Mouse (Mus musculus) Patski (cell line): ENCODE data around the gene D430042O09Rik. TPM values are rescaled to one million over a fixed set of nuclear protein-coding genes. Genes with fewer than 3 reads are reported as not detected.

Experiments used
- ATAC-seq: fragments of 100-300 bp; one replicate; pipeline ENCODE4 v1.8.0; 2021
- CTCF ChIA-PET: fragments of 350-600 bp; sonication (Branson Sonifier 250); formaldehyde crosslinking; loops from one replicate; lab custom pipeline; 2022; ENCODE audit warnings: inconsistent platforms; lab: Charles Lee
- POLR2A ChIA-PET: fragments of 350-600 bp; sonication (Branson Sonifier 250); formaldehyde crosslinking; loops from one replicate; lab custom pipeline; 2022; ENCODE audit warnings: antibody characterized with exemption, inconsistent platforms; lab: Charles Lee
- DNase-seq: peaks from one replicate; pipeline ENCODE4 v3.0.0-alpha.2; 2011; ENCODE audit warnings: low read depth, low spot score
- H3K27me3 ChIP-seq: fragments of 371-371 bp; one replicate; pipeline ENCODE4 v1.5.1; 2021
- CTCF ChIP-seq: fragments of 100-300 bp; IDR thresholded peaks from one replicate; pipeline ENCODE4 v1.5.1; 2021
- in situ Hi-C: fragments of 300-500 bp; cut with MboI; formaldehyde crosslinking; loops from 3 replicates; pipeline ENCODE4 v1.11.1; 2018; ENCODE audit warnings: low pct_unique_long_range_greater_than_20kb, mixed read lengths
- polyA plus RNA-seq: library from polyadenylated mRNA; unstranded; gene quantifications from one replicate; pipeline ENCODE4 v1.2.3, GENCODE M21; 2021

Gene D430042O09Rik
- polyA plus RNA-seq, 1 experiment from 2014 or later, result 11.6 TPM

DNA sequence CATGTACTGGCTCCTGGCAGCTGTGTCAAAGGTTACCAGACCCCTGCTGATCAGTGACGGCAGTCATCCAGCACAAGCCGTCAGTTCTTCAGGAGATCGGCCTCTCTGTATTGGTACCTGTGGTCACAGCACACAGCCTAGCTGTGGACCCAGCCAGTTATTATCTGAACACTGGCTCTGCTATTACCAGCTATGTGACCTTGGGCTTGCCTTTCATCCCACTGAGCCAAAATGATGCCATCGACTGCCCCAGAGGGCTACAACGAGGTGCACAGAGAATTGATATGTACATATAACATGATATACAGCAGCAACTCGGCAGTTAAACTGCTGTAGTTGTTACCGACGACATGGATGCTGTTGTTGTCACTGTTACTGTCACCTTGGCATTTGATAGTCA lies 82.4 kb downstream of the D430042O09Rik start:
- no peaks in the 10 kb centered on the region for H3K27me3 ChIP-seq
- in situ Hi-C loops, result no loop called here
- no peak for TF ChIP-seq CTCF
- ATAC-seq (no peak), DNase-seq (no peak)
- ChIA-PET CTCF (interaction anchor here (2.0 kb wide), 1 partner anchor 9 kb away, joined by 4 read pairs; no protein-coding TSS in a partner anchor), POLR2A (no interaction called here)

DNA sequence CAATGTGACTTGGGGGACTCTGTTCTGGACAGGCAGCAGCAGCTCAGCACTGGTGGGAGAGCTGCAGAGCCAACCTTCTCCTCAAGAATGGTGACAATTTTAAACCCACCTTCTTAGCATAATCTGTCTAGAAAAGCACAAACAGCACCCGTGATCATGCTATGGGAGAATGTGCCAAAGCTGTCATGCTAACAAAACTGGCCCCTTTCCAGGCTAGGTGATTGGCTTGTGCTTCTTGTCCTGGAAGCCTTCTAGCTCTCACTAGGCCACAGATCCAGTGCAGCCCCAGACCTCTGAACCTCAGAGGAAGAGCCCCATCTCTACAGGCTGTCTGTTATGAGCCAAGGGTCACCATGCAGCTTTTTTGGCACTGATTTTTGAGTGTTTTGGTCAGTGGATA lies 98.9 kb downstream of the D430042O09Rik start:
- in situ Hi-C loops, result no loop called here
- no peaks in the 10 kb centered on the region for H3K27me3 ChIP-seq
- no peak for DNase-seq
- CTCF ChIA-PET, result no interaction called here
- POLR2A ChIA-PET, result interaction anchor here (0.6 kb wide), 1 partner anchor 56 kb away, joined by 4 read pairs; no protein-coding TSS in a partner anchor
- no peak for TF ChIP-seq CTCF
- no peak for ATAC-seq

DNA sequence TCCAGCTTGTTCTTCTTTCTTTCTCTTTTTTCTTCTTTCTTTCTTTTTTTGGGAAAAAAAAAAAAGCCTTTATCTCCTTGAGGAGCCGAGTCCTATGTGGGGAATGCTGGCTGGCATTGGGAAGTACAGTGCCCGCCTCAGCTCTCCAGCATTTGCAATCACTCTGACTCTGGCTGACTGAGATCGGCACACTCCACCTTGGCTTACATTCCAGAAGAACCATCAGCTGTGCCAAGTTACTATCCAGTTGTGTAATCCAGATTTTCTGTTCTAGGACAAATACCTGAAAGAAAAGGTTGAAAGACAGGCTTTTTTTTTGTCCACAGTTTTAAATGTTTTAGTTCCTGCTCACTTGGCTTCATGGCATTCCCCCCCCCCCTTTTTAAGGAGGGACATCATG lies 100.5 kb downstream of the D430042O09Rik start:
- POLR2A ChIA-PET, result interaction anchor here (0.5 kb wide), 1 partner anchor 10 kb away, joined by 3 read pairs; no protein-coding TSS in a partner anchor
- in situ Hi-C loops, result no loop called here
- ATAC-seq (no peak), DNase-seq (no peak)
- H3K27me3 ChIP-seq, result no peaks in the 10 kb centered on the region
- TF ChIP-seq CTCF, result no peak
- CTCF ChIA-PET, result no interaction called here

DNA sequence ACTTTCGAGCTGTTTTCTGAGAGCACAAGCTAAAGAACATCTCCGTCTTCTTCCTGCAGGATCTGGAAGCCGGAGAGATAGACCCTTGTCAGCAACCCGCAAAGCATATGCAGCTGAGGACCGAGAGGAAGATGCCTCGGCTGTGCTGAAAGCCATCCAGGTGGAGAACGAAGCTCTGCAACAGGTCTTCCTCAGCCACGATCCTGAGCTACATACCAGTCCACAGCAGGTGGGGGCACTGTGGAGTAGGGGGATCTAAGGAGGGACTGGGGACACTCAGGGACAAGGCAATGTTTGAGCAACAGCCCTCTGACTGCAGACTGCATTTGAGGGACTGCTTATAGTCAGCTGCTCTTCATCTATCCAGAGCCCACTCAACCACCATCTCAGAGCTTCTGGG lies 105.0 kb downstream of the D430042O09Rik start:
- ChIA-PET CTCF (interaction anchor here (1.3 kb wide), 1 partner anchor 11 kb away, joined by 3 read pairs; no protein-coding TSS in a partner anchor), POLR2A (interaction anchor here (0.8 kb wide), 1 partner anchor 16 kb away, joined by 3 read pairs; no protein-coding TSS in a partner anchor)
- in situ Hi-C loops, result no loop called here
- H3K27me3 ChIP-seq, result no peaks in the 10 kb centered on the region
- DNase-seq (no peak), ATAC-seq (no peak)
- no peak for TF ChIP-seq CTCF

DNA sequence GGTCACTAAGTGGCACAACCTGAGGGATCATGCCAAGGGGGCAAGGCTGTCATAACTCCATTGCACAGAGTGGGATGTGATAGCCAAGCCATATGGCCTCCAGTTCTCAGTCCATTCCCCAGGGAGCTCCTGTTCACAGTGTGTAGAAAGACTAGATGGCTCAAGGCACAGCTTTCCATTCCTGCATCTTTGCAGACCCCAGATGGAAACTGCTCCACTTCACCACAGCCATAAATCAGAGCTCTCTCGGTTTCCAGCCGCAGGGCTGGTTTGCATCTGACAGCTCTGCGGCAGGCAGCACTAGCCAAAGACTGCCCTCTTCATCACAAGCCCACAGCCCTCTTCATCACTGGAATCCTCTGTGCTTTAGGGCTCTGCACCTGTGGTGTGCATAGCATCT lies 108.0 kb downstream of the D430042O09Rik start:
- ChIA-PET POLR2A (no interaction called here), CTCF (no interaction called here)
- no peaks in the 10 kb centered on the region for H3K27me3 ChIP-seq
- no peak for TF ChIP-seq CTCF
- no peak for DNase-seq
- in situ Hi-C loops, result no loop called here
- ATAC-seq, result no peak

DNA sequence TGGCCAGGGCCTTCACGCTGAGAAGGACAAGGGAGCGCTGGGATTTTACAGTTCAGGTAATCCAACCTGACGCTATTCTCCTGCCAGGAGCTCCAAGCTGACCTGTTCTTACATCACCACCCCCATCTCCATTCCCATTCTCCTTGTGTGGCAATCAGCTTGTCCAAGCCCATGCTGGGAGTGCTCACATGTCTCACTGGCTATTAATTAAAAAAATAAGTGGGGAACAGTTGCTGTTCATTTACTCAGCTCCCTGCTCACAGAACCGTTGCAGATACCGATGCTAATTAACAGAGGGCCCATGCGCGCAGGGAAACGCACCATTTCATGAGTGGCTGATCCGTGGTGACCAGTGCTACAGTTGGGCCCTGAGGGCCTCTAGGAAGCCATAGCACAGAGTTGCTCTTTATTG lies 110.6 kb downstream of the D430042O09Rik start:
- TF ChIP-seq CTCF, result no peak
- ATAC-seq, result peak; percentile 92
- ChIA-PET CTCF (interaction anchor here (1.2 to 1.8 kb wide), 3 partner anchors 12 to 271 kb away, joined by 3 to 6 read pairs (median 5); no protein-coding TSS in a partner anchor), POLR2A (interaction anchor here (0.7 to 1.8 kb wide), 2 partner anchors 10 to 17 kb away, joined by 3 to 4 read pairs; no protein-coding TSS in a partner anchor)
- H3K27me3 ChIP-seq, result no peaks in the 10 kb centered on the region
- peak; percentile 83 for DNase-seq
- in situ Hi-C loops, result no loop called here

DNA sequence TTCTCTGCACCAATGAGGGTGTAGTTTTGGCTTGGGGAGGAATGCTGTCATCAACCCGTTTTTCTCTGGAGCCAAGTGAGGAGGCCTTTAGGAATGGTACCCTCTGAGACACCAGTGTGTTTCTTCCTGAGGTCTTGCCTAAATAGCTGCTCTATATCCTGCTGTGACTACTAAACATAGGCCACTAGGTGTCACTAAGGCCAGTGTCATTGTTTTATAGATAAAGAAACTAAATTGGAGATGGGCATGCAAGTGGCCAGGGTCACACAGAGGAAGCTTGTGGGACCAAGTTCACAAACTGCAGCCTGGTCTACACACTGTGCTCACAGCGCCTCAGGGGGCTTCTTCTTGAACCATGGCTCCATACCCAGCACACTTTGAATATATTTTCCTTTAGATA lies 112.5 kb downstream of the D430042O09Rik start:
- CTCF ChIA-PET, result interaction anchor here (1.9 to 2.2 kb wide), 2 partner anchors 9 to 11 kb away, joined by 5 to 9 read pairs; no protein-coding TSS in a partner anchor
- POLR2A ChIA-PET, result no interaction called here
- in situ Hi-C loops, result no loop called here

DNA sequence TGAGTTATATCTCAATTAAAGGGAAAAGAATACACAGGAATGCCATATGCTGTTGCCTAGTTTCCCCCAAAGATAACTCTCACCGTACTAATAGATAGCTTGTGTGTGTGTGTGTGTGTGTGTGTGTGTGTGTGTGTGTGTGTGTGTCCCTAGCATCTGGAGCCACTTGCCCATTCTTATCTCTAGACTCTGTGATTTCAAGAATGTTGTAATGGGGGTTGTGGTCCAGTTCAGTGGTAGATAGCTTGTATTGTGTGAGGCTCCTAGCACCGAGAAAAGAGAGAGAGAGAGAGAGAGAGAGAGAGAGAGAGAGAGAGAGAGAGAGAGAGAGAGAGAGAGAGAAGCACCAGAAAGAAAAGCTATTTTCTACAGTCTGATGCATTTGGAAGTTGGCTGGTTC lies 118.7 kb downstream of the D430042O09Rik start:
- CTCF ChIA-PET, result interaction anchor here (0.5 kb wide), 1 partner anchor 1204 kb away, joined by 3 read pairs; no protein-coding TSS in a partner anchor
- no peaks in the 10 kb centered on the region for H3K27me3 ChIP-seq
- POLR2A ChIA-PET, result interaction anchor here (0.7 to 1.3 kb wide), 2 partner anchors 11 to 148 kb away, joined by 3 to 4 read pairs; no protein-coding TSS in a partner anchor
- DNase-seq, result no peak
- in situ Hi-C loops, result no loop called here
- TF ChIP-seq CTCF, result no peak
- ATAC-seq, result no peak

More for the DNA sequence above, 112.5 kb downstream of the D430042O09Rik start:
- no peak for TF ChIP-seq CTCF
- ATAC-seq (no peak), DNase-seq (no peak)
- H3K27me3 ChIP-seq, result no peaks in the 10 kb centered on the region

DNA sequence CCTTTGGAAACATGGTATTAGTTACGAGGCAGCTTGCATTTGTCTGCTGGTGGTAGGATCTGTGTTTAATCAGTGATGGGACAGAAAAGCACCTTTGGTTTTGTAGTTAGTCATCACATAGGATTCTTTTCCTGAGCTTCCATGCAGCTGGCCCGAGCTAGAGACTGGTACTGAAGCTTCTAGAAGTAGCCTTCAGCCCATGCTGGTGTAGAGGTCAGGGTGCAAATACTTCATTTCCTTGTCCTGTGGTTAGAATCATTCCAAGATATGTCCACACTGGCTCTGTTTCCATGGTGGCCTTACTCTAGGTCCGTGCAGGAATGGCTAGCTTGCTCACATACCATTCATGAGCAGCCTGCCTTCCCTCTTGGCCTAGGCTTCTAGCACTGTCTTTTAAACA lies 119.2 kb downstream of the D430042O09Rik start:
- peak; percentile 84 for ATAC-seq
- no peak for TF ChIP-seq CTCF
- peak; percentile 56 for DNase-seq
- in situ Hi-C loops, result no loop called here
- ChIA-PET CTCF (interaction anchor here (0.5 kb wide), 1 partner anchor 1205 kb away, joined by 3 read pairs; no protein-coding TSS in a partner anchor), POLR2A (interaction anchor here (0.7 to 1.3 kb wide), 2 partner anchors 12 to 148 kb away, joined by 3 to 4 read pairs; no protein-coding TSS in a partner anchor)
- H3K27me3 ChIP-seq, result no peaks in the 10 kb centered on the region

DNA sequence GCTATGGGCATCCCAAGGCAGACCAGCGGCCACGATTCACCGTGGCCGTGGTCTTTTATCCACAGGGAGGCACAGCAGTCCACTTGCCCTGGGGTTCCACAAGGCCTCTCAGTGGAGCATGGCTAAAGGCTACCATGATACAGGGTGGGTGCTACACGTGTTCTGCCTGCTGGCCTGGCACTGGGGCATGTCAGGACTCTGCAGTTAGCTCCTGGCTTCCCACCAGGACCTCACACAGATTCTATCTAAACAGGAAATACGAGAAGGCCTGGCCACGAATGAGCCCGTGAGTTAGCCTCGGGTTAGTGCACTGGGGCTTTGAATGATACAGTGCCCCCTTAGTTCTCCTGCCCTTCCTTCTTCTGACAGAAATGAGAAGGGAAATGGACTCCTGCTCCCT lies 119.7 kb downstream of the D430042O09Rik start:
- no peak for TF ChIP-seq CTCF
- peak; percentile 42 for ATAC-seq

DNA sequence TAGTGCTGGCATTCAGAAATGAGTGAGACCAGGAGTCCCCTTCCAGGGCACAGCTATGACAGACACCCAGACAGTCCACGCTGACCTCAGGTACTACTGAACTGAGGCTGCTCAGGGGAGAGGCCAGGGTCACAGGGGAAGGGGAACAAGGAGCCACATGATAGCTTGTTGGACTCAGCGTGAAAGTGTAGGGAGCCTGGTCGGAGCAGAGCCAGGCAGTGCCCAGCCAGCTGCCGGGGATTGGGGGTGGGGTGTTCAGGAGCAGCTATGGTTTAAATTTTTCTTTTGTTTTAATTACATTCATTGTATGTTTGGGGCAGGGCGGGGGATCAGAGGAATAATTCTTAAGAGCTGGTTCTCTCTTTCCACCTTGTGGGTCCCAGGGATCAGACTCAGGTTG lies 120.9 kb downstream of the D430042O09Rik start:
- ChIA-PET CTCF (interaction anchor here (1.6 kb wide), 1 partner anchor 8 kb away, joined by 9 read pairs; no protein-coding TSS in a partner anchor), POLR2A (interaction anchor here (0.8 kb wide), 1 partner anchor 15 kb away, joined by 3 read pairs; no protein-coding TSS in a partner anchor)
- H3K27me3 ChIP-seq, result no peaks in the 10 kb centered on the region
- no peak for DNase-seq
- no peak for ATAC-seq
- no peak for TF ChIP-seq CTCF
- in situ Hi-C loops, result no loop called here

More for the DNA sequence above, 119.7 kb downstream of the D430042O09Rik start:
- no peaks in the 10 kb centered on the region for H3K27me3 ChIP-seq
- DNase-seq, result peak; percentile 38
- ChIA-PET POLR2A (interaction anchor here (1.3 kb wide), 1 partner anchor 12 kb away, joined by 3 read pairs; no protein-coding TSS in a partner anchor), CTCF (no interaction called here)
- in situ Hi-C loops, result no loop called here
